Mouse (Mus musculus): Measurements from ENCODE around the gene Il17d.

DNA sequence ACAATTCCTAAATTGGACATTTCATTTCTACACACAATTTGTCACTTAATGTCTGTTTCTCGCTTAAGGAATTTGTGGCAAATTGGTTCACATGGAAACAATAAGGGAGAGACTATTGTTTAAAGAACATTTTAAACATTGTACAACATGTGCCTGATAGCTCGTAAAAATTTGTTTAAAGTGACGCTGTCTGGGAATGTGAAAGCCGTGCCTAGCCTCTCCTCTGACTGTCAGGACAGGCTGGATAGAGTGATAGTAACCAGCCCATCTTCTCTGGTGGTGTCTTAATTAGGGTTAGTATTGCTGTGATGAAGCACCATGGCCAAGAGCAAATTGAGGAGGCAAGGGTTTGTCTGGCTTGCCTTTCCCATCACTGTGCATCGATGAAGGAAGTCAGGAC lies 22.5 kb downstream of the Il17d start:
- TF ChIP-seq UBTF (IDR thresholded peaks at IDR 0.05; ENCODE audit: borderline replicate concordance, insufficient read depth, low read depth, low read length) (no peak), ZMIZ1 (IDR thresholded peaks at IDR 0.05; ENCODE audit: low read depth, low read length) (no peak), RCOR1 (IDR thresholded peaks at IDR 0.05; ENCODE audit: low read depth, low read length) (no peak), TBP (IDR thresholded peaks at IDR 0.05; ENCODE audit: low read depth, low read length) (no peak), EP300 (IDR thresholded peaks at IDR 0.05; ENCODE audit: low read depth in 1 of 2, low read length in 2 of 2) (no peak), POLR2AphosphoS2 (IDR thresholded peaks at IDR 0.05; ENCODE audit: low read length) (no peak), CTCF (IDR thresholded peaks at IDR 0.05 in 2 of 3, conservative IDR thresholded peaks at IDR 0.05 in 1 of 3; ENCODE audit: control insufficient read depth in 1 of 3, insufficient read depth in 1 of 3, low read depth in 2 of 3, low read length in 3 of 3, poor library complexity in 1 of 3, severe bottlenecking in 1 of 3) (no peak), TAL1 (IDR thresholded peaks at IDR 0.05; ENCODE audit: low read length) (no peak), ZC3H11A (IDR thresholded peaks at IDR 0.05; ENCODE audit: low read depth, low read length) (no peak), GATA1 (IDR thresholded peaks at IDR 0.05; ENCODE audit: low read depth, low read length) (no peak), BHLHE40 (IDR thresholded peaks at IDR 0.05; ENCODE audit: borderline replicate concordance, low read depth, low read length) (no peak)
